30 mouse cellular contexts compared by ENCODE assay signal in genomic region chr5:61764214-61764613, GRCm38 (mm10). TPM values are rescaled to one million over a fixed set of nuclear protein-coding genes. Genes with fewer than 3 reads are reported as not detected.
"Had no signal": no experiment of that assay in that cellular context is flagged by ENCODE, and none has a peak within 500 bp of the region (broad histone marks: within the 10 kb centered on the region; RNA-seq: fewer than 3 reads in every experiment).

No protein-coding gene starts in this region.

- DNase-seq: kidney, postnatal 25 days; layer of hippocampus, adult 9-11 months; left cerebral cortex, postnatal 4 days; liver, postnatal 0 days; lung, embryonic 14.5 days; right cerebral cortex, adult 18-20 months; right cerebral cortex, postnatal 14 days; right cerebral cortex, postnatal 4 days; thymus, postnatal 36 days had no signal

- H3K27me3 ChIP-seq: limb, embryonic 12.5 days; limb, embryonic 15.5 days; midbrain, embryonic 13.5 days had no signal

- H3K4me2 ChIP-seq: limb, embryonic 12.5 days; limb, embryonic 15.5 days; liver, embryonic 11.5 days; lung, embryonic 14.5 days; midbrain, embryonic 13.5 days had no signal

- H3K9ac ChIP-seq: limb, embryonic 12.5 days; limb, embryonic 15.5 days; liver, embryonic 14.5 days; liver, postnatal 0 days; lung, embryonic 14.5 days; midbrain, embryonic 13.5 days had no signal

- H3K27ac ChIP-seq: kidney, postnatal 0 days; layer of hippocampus, adult 2 months; limb, embryonic 12.5 days; limb, embryonic 15.5 days; liver, embryonic 14.5 days; macrophage; midbrain, embryonic 10.5 days; midbrain, embryonic 13.5 days had no signal

- H3K4me1 ChIP-seq: limb, embryonic 12.5 days; limb, embryonic 15.5 days; midbrain, embryonic 10.5 days; midbrain, embryonic 13.5 days had no signal

- H3K4me3 ChIP-seq: layer of hippocampus, adult 2 months; limb, embryonic 12.5 days; limb, embryonic 15.5 days; midbrain, embryonic 10.5 days; midbrain, embryonic 13.5 days had no signal

- H3K9me3 ChIP-seq: limb, embryonic 15.5 days; midbrain, embryonic 10.5 days had no signal

- H3K36me3 ChIP-seq: limb, embryonic 12.5 days; limb, embryonic 15.5 days; midbrain, embryonic 10.5 days; midbrain, embryonic 13.5 days had no signal

- ATAC-seq: liver, postnatal 0 days; lung, postnatal 0 days; midbrain, embryonic 13.5 days; midbrain, embryonic 16.5 days had no signal

RNA-seq across cellular contexts. Expression of gene G6pd2, which starts 44.4 kb away (rescaled TPM):
- total RNA-seq: layer of hippocampus, adult 2 months; layer of hippocampus, postnatal 25 days; left cerebral cortex, adult 18-20 months; left cerebral cortex, postnatal 14 days; left cerebral cortex, postnatal 4 days; monocyte, adult 5-6 weeks had no signal
- polyA plus RNA-seq: kidney, embryonic 14.5 days; kidney, postnatal 0 days; large intestine, adult 2 months; limb, embryonic 12.5 days; limb, embryonic 15.5 days; liver, embryonic 14.5 days; liver, postnatal 0 days; lung, embryonic 14.5 days; macrophage; midbrain, embryonic 10.5 days; midbrain, embryonic 16.5 days; neural tube, embryonic 11.5 days; neural tube, embryonic 14.5 days; stomach, embryonic 14.5 days; urinary bladder, adult 2 months had no signal
